Mouse (Mus musculus) G1E (cell line): ENCODE data around the gene Zdhhc22.

Source experiments
- CTCF ChIP-seq: IDR thresholded peaks from 2 replicates; pipeline ENCODE4 v1.5.1; 2012; ENCODE audit warnings: low read depth, low read length, inconsistent platforms, mixed read lengths
- GATA1 ChIP-seq: IDR thresholded peaks from 2 replicates; pipeline ENCODE4 v1.6.1; 2012; ENCODE audit warnings: borderline replicate concordance, low read length, inconsistent platforms, mixed read lengths

- TF ChIP-seq GATA1 (no peak), CTCF (no peak)
These were observed 46.8 kb downstream of the Zdhhc22 start for GRCm38 (mm10) chr12:86943421-86943820.
